8 mouse cellular contexts compared by ENCODE assay signal in genomic region chr9:108203015-108203414, GRCm38 (mm10). TPM values are rescaled to one million over a fixed set of nuclear protein-coding genes. Genes with fewer than 3 reads are reported as not detected.
A peak's percentile ranks its signal among the peaks of the same experiment; 100 is the strongest.
DNase-seq lines count a peak whose midpoint lies in the region; ATAC-seq lines count a peak whose summit lies in the region.

No protein-coding gene starts in this region.

- 0 out of 2 replicates have a peak, but pooled peaks have one; percentile 30 for ATAC-seq in monocyte, adult 5-6 weeks (replicated peaks; ENCODE audit: insufficient number of reproducible peaks, low FRiP score, low TSS enrichment, poor library complexity, severe bottlenecking)

- intact Hi-C loops in heart, postnatal 14 days (cut with DNase I), result no loop called here
- intact Hi-C loops in left cerebral cortex, postnatal 36 days (cut with DNase I), result loop anchor here (5.0 kb wide), 3 partner anchors 59 to 79 kb away; partner anchors contain the start of gene Dag1

- peak; percentile 77 to 83 for DNase-seq in left cerebral cortex, adult 18-20 months (ENCODE audit: low spot score in 2 of 2)
- no peak for DNase-seq in left cerebral cortex, adult 11 months (ENCODE audit: low spot score)
- peak; percentile 73 to 92 for DNase-seq in adrenal gland, adult (ENCODE audit: inconsistent age in 2 of 2, low spot score in 1 of 2)
- DNase-seq in embryo, embryonic 11.5 days (ENCODE audit: low read depth, low spot score), result peak; percentile 44
- DNase-seq in heart, postnatal 14 days, result peak; percentile 69 to 82
- DNase-seq in left cerebral cortex, postnatal 36 days (ENCODE audit: low spot score in 2 of 2), result peak; percentile 66 to 68
- DNase-seq in thymus, postnatal 0 days (ENCODE audit: low spot score), result peak; percentile 83

RNA-seq across cellular contexts. Expression of gene Bsn, which starts 12.8 kb away (rescaled TPM):
- total RNA-seq in left cerebral cortex, adult 18-20 months (2021), result 100 to 1,000 TPM; 243 to 246 TPM
- under 1 TPM; 0.05 to 0.07 TPM for total RNA-seq in heart, postnatal 14 days (2021)
- total RNA-seq in left cerebral cortex, postnatal 36 days (2021), result 100 to 1,000 TPM; 269 to 307 TPM
- under 0.01 to 1.2 TPM in 2 of 3 replicates, not detected in the other for total RNA-seq in monocyte, adult 5-6 weeks (2017)
- polyA plus RNA-seq in thymus, postnatal 0 days (2015; fragmentation: Nextera tagmentation; extraction: Ambion mirVana), result 1.9 and 2.0 TPM in 2 replicates

Comparison
In these comparisons a context has a peak if more than half of its experiments do, and no peak if none do; other contexts are left out.
1. RNA of gene Bsn, which starts 12.8 kb away (total RNA-seq): 269 to 307 TPM in left cerebral cortex, postnatal 36 days and 243 to 246 TPM in left cerebral cortex, adult 18-20 months; 0.05 to 0.07 TPM in heart, postnatal 14 days and under 0.01 to 1.2 TPM in monocyte, adult 5-6 weeks; every median in the first group is over 100 times any median in the second.